Mouse (Mus musculus) 3134 (cell line): ENCODE results near the gene Preb.

Source experiments
- DNase-seq: peaks from one replicate; pipeline ENCODE4 v3.0.0-alpha.2; 2011; ENCODE audit warnings: low spot score; ENCODE audit not compliant: insufficient read length; ENCODE audit errors: extremely low read depth

The Preb gene

GRCm38 (mm10) chr5:30923119-30923518 is 37.0 kb downstream of the Preb start:
- no peak for DNase-seq

GRCm38 (mm10) chr5:30922581-30923041 is 37.5 kb downstream of the Preb start:
- DNase-seq = no peak

GRCm38 (mm10) chr5:30921256-30922033 is 38.7 kb downstream of the Preb start, which contains the start of gene Khk:
Gene Khk (plus strand): TSS chr5:30921431.
- peak; percentile 72 for DNase-seq

GRCm38 (mm10) chr5:30920621-30921020 is 39.5 kb downstream of the Preb start:
- peak; percentile 18 for DNase-seq

GRCm38 (mm10) chr5:30919831-30920614 is 40.1 kb downstream of the Preb start:
- DNase-seq = no peak

- no peak for DNase-seq
Observed at GRCm38 (mm10) chr5:30918691-30919090, 41.5 kb downstream of the Preb start.

- DNase-seq = no peak
Observed at GRCm38 (mm10) chr5:30917891-30918670, 42.1 kb downstream of the Preb start.

GRCm38 (mm10) chr5:30917348-30917747 is 42.8 kb downstream of the Preb start:
- no peak for DNase-seq

GRCm38 (mm10) chr5:30916841-30917240 is 43.3 kb downstream of the Preb start:
- no peak for DNase-seq

- peak; percentile 71 for DNase-seq
Observed at GRCm38 (mm10) chr5:30915974-30916433, 44.2 kb downstream of the Preb start.

- no peak for DNase-seq
Observed at GRCm38 (mm10) chr5:30915456-30915855, 44.7 kb downstream of the Preb start.

GRCm38 (mm10) chr5:30914849-30915248 is 45.3 kb downstream of the Preb start:
- DNase-seq = no peak

GRCm38 (mm10) chr5:30914101-30914635 is 46.0 kb downstream of the Preb start:
- peak; percentile 45 for DNase-seq

- peak; percentile 96 for DNase-seq
Observed at GRCm38 (mm10) chr5:30913060-30913841, 46.9 kb downstream of the Preb start, which contains the start of gene Emilin1. Gene Emilin1 (plus strand): TSS chr5:30913402.

GRCm38 (mm10) chr5:30912156-30912555 is 48.0 kb downstream of the Preb start:
- DNase-seq = no peak

- DNase-seq = peak; percentile 75
Observed at GRCm38 (mm10) chr5:30910481-30910880, 49.7 kb downstream of the Preb start.

GRCm38 (mm10) chr5:30909863-30910262 is 50.3 kb downstream of the Preb start:
- no peak for DNase-seq

- DNase-seq = no peak
Observed at GRCm38 (mm10) chr5:30909300-30909659, 50.9 kb downstream of the Preb start.

- DNase-seq = peak; percentile 56
Observed at GRCm38 (mm10) chr5:30908426-30909299, 51.5 kb downstream of the Preb start.
